Mouse (Mus musculus) common myeloid progenitor, adult 5-6 weeks (primary cell): Measurements from ENCODE around the gene Ier2. TPM values are rescaled to one million over a fixed set of nuclear protein-coding genes. Genes with fewer than 3 reads are reported as not detected.
"Not testable (repeated sequence)": the region's sequence is repeated elsewhere in the genome, so short reads cannot be mapped to it uniquely, and the experiment has no call there.

Experiments used
- ATAC-seq: replicated peaks from 2 replicates; pipeline ENCODE4 v1.8.0; 2016; ENCODE audit warnings: low read depth, mild to moderate bottlenecking, moderate TSS enrichment, inconsistent platforms; ENCODE audit not compliant: poor library complexity, severe bottlenecking
- total RNA-seq: library from RNA; stranded (forward); fragments of 200-1000, 187-1606 nt; gene quantifications from 2 replicates; pipeline ENCODE4 v1.2.3, GENCODE M21; 2017

Gene Ier2
- total RNA-seq, 1 experiment from 2014 or later = 73.6 TPM

DNA sequence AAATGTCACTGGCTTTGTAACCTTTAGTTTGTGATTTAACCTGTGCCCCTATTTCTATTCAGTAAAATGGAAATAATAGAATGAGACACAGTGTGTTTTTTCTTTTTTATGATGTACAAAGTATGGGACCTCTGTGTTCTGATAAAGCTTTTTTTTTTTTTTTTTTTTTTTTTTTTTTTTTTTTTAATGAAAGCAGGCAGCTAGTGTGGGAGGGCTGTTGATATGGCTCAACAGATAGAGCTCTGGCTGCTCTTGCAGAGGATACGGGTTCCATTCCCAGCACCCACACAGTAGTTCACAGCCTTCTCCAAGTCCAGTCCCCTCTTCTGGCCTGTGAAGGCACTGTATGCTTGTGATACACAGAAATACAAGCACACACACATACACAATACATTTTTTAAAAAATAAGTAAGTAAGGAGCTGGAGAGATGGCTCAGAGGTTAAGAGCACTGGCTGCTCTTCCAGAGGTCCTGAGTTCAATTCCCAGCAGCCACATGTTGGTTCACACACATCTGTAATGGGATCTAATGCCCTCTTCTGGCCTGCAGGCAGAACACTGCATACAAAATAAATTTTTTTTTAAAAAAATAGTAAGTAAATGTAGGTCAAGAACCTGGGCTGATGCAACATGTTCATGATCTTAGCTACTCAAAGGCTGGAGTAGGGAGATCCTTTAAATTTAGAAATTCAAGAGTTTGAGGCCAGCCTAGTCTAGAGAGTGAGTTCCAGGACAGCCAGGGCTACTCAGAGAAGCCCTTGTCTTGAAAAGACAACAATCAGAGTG lies 20.9 kb downstream of the Ier2 start:
- no peak for ATAC-seq

DNA sequence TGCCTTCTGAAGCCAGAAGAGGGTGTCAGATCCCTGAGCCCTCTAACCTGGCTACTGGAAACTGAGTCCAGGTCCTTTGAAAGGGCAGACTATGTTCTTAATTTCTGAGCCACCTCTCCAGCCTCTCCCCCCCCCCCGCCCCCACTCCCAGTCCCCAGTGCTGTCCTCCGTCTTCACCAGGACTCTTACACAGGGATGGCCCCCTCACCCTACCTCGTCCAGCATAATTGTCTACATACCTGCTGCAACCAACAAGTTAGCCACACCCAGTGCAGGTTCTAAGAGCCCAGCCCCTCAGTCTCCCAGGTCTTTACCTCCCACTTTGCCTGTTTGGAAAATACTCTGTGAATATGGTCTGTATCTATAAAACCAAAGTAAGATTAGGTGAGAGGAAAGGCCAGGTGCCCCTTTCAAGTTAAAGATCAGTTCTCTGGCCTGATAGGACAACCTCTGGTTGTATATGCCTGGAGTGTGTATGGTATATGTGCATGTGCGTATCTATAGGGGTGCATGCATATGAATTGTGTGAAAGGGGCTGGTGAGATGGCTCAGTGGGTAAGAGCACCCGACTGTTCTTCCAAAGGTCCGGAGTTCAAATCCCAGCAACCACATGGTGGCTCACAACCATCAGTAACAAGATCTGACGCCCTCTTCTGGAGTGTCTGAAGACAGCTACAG lies 21.9 kb downstream of the Ier2 start:
- no peak for ATAC-seq

GRCm38 (mm10) chr8:84640010-84640588 lies 22.6 kb downstream of the Ier2 start:
- no peak for ATAC-seq

- peak; percentile 62 for ATAC-seq
These were observed 23.3 kb downstream of the Ier2 start for GRCm38 (mm10) chr8:84639162-84640009.

GRCm38 (mm10) chr8:84638555-84639161 lies 24.0 kb downstream of the Ier2 start:
- ATAC-seq = peak; percentile 17; the same call in 1 of the 2 replicates

GRCm38 (mm10) chr8:84637946-84638554 lies 24.6 kb downstream of the Ier2 start:
- ATAC-seq = no peak

- ATAC-seq = no peak
These were observed 26.5 kb downstream of the Ier2 start for GRCm38 (mm10) chr8:84636051-84636691.

DNA sequence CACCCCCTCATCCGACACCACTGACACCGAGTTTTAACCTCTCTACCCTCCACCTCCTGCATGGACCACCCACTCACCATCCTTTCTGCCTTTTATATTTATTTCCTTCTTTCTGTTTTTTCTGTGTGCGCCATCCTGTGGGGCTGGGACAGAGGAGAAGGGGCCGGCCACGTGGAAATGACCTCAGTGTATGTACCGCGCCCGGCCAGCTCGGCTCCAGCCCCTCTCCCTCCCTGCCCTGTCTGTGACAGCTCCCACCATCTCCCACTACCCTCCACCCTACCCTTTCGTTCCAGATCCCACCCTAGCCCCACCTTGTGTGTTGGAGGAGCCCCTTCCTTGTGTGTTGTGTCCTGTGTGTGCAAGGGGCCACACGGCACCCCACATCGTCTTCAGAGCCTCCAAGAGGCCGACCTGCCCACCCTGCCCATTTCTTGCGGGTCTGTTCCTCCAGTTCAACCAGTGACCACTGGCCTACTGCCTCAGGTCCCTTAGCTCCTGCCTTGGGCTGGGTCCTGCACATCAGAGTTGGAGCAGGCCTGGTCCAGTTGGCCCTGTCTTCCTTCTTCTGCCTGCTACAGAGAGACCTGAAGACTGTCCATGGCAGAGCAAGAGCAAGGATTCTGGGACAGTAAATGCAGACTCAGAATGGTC lies 27.1 kb downstream of the Ier2 start:
- ATAC-seq = no peak

DNA sequence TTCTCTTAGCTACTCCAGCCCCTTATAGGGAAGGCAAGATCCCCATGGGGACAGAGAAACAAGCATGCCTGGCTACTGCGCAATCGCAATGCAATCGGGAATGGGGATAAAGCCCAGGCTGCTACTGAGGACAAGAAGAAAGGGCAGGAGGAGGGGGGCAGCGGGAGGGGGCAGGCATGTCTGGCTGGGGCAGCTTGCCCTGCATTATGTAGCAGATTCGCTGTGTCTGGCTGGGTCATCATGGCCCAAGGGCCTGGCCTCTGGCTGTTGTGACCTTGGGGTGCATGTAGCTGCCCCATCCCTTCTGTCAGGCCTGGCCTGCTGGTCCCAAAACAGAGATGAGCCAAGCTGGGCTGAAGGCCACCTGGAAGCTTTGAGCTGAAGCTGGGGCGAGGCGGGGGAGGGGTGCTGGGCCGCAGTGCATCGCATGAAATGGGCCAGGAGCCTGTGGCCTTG lies 27.8 kb downstream of the Ier2 start:
- ATAC-seq = no peak

- no peak for ATAC-seq
These were observed 28.6 kb downstream of the Ier2 start for GRCm38 (mm10) chr8:84633841-84634584.

DNA sequence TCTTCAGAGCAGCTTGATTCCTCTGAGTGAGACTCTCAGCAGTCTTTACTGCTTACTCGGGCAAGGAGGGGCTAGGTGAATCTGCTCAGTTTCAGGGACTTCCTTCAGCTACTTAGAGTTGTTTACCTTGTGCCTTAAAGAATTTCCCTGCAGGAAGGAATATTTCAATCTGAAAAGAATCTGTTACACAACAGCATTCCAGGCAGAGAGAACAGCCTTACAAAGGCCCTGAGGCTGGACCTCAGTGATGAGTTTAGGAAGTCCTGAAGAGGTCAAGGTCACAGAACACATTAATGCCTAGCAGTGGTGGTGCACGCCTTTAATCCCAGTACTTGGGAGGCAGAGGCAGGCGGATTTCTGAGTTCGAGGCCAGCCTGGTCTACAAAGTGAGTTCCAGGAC lies 30.8 kb downstream of the Ier2 start:
- no peak for ATAC-seq

GRCm38 (mm10) chr8:84630145-84630544 lies 32.5 kb downstream of the Ier2 start:
- ATAC-seq = no peak

DNA sequence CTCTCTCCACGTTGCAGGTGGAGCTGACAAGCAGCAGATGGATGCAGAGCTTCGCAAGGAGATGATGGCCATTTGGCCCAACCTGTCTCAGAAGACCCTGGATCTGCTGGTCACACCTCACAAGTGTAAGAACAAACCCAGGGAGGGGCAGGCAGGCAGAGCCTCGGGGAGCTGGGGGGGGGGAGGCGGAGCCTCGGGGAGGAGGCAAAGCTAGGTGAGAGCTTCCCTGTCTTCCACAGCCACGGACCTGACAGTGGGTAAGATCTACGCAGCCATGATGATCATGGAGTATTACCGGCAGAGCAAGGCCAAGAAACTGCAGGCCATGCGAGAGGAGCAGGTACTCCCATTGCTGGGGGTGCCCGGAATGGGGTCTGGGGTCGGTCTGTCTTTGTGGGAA lies 33.1 kb downstream of the Ier2 start:
- no peak for ATAC-seq

GRCm38 (mm10) chr8:84623425-84623824 lies 39.2 kb downstream of the Ier2 start:
- ATAC-seq = not testable (repeated sequence)

- ATAC-seq = no peak
These were observed 41.5 kb downstream of the Ier2 start for GRCm38 (mm10) chr8:84621102-84621625.

GRCm38 (mm10) chr8:84617005-84617404 lies 45.6 kb downstream of the Ier2 start:
- no peak for ATAC-seq

DNA sequence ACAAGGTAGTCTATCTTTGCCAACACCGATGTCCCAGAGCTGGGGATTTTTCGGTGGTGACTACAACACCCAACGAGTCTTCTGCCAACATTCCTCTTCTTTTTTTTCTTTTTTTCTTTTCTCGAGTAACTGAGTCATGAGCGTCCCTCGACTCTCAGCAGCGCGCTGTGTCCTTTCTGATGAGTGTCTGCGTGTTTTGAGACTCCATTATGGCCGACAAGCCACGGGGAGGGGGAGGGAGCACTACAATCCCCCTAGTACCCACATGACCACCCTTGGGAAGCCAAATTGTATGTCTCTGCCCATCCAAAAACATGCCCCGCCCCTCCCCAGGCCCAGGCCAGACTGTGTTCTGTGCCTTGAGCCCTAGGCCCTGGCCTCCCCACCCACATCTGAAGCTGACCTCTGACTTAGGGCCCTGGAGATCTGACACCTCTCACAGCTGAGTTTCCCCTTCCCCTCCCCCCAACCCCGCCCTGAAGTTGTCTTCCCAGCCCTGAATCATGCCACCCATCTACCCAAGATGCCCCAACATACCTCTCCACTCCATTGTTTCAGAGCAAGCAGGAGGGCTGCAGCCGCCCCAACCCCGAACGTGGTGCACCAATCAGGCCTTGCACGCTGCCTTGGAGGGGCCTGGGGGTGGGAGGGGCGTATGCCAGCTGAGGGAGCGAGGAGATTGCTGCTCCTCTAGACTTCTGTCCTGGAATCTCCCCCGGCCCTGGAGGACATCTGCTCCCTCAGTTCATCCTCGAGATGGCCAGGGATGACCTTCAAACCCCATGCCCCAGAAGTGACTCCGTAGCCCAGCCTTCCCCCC lies 46.8 kb downstream of the Ier2 start:
- no peak for ATAC-seq
